Mouse (Mus musculus) left cerebral cortex, postnatal 4 days (tissue): ENCODE measurements around the gene Gm20388. TPM values are rescaled to one million over a fixed set of nuclear protein-coding genes. Genes with fewer than 3 reads are reported as not detected.

Experiments used
- DNase-seq: peaks from one replicate; pipeline ENCODE4 v3.0.0-alpha.2; 2022
- intact Hi-C: fragments of 180-260 bp; cut with DNase I; formaldehyde crosslinking; loops from one replicate; pipeline ENCODE4 v1.15.1; 2025
- total RNA-seq, 2 experiments: library from RNA; stranded (reverse); gene quantifications; 2 replicates each; pipeline ENCODE4 v1.2.3; 2021

The Gm20388 gene
- total RNA-seq, 2 experiments from 2014 or later, result 6.5 to 12.8 TPM

DNA sequence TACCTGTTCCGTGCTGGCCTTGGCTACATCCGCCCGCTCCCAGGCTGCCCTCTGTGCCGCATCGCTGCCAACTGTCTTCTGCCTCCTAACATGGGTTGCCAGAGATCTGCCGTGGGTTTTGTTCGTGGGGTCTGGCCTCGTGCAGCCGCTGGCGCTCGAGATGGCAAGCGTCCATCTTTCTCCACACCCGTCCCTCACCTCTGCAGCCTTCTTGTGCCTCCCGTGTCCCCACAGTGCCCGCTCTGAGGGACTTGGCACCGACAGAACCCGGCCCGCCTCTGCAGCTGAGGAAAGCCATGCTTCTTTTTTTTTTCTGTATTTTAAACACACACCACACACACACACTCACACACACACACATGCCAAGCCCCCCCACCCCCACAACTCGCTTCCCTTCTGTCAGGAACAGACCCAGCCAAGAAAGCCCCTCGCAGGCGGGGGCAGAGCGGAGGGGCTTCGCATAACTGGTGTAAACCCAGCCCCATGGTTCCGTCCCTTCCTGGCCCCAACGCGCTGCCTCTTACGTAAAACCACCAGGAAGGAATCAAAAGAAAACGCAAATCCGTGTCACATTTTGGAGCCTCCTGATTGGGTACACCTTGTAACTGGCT, 2841.6 kb downstream of the Gm20388 start:
- intact Hi-C loops, result no loop called here

DNA sequence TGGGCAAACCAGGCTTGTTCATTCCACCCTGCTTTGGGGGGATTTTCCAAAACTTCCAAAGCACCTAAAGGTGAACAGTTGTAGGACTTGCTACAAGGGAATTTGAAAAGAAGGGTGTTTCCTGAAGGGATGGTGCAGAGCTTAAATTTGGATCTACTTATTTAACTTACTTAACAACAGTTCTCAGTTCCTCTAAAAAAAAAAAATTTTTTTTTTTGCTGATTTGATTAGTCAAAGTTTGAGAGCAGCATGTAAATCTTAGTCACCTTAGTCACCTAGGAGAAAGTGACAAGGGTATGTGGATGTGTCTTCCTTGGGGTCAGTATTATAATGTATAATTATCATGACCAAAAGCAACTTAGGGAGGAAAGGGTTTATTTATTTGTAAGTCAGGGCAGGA, 2848.0 kb downstream of the Gm20388 start:
- intact Hi-C loops, result no loop called here
- DNase-seq, result no peak

More for the DNA sequence above, 2841.6 kb downstream of the Gm20388 start:
- peak; percentile 94 for DNase-seq

DNA sequence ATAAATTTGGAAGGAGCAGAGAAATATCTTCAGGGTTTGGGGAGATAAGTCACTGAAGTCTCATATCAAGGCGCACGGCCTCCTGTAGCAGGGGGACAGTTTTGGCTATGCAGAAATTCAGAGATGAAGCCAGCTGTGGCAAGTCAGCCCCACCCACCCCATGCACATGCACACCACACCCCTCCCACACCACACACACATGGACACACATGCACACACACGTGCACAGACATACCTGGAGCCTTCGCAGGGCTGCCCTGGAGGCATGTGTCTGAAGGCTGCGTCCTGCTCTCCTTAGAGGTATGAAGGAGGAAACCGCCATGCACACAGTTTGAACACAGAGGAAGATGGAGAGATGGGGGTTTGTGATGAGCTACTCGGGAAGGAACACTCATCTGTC, 2849.5 kb downstream of the Gm20388 start:
- no peak for DNase-seq
- intact Hi-C loops, result no loop called here

DNA sequence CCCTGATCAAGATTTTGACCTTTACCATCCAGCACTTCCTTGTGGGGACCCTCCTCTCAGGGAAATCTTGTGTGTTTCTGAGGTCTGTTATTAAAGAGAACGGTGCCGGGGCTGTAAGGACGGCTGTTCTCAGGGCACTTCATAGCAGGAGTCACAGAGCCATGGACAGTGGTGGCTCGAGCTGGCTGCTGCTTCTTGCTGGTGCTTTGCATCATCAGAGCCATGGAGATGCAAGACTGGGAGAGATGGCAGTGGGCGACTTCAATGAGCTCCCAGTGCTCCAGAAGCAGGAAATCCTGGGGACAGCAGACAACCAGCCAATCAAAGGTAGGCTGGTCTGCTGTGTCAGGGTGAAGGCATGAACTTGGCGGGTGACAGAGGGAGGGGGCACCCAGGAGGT, 2850.5 kb downstream of the Gm20388 start:
- intact Hi-C loops, result no loop called here
- no peak for DNase-seq

DNA sequence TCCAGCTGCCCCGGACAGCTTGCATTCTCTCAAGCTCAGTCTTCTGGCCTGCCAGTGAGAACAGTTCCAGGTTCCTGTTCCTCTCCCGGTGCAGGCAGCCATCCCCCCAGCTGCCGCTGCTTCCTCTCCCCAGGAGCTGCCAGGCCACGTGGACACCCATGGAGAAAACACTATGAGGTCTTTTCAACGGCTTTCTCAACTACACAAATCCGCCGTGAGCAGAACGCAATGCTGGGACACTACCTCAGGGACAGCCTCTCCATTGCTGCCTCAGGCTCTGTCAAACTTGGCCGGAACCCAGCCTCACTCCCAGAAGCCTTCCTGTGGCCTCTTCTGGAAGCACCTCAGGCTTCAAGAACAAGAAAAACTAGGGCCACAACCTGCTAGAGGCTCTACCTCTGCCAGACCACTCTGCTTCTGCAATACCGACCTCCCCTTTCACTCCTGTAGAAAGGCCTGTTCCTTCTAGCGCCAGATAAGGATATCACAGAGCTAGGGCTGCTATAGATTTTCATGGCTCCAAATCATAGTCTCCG, 2852.2 kb downstream of the Gm20388 start:
- DNase-seq, result no peak
- intact Hi-C loops, result no loop called here

DNA sequence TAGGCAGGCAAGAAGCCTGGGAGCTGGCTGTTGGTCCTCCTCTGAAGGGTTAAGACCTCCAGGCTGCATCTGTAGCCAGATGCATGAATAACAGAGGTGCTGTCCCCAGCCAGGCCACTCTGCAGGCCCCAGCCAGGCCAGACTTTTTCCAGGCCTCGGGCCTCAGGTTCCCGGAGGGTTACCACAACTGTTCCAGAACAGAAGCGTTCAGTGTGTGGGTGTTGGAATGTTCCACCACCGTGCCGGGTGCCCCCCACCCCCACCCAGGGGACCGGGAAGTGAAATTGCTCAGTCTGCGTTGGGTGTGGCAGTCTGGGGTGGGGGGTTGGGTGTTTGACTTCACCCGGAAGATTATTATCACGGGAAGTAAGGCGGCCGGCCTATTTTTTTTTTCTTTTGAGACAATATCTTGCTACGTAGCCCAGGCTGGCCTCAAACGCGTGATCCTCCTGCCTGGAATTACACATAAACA, 2852.7 kb downstream of the Gm20388 start:
- intact Hi-C loops, result no loop called here

DNA sequence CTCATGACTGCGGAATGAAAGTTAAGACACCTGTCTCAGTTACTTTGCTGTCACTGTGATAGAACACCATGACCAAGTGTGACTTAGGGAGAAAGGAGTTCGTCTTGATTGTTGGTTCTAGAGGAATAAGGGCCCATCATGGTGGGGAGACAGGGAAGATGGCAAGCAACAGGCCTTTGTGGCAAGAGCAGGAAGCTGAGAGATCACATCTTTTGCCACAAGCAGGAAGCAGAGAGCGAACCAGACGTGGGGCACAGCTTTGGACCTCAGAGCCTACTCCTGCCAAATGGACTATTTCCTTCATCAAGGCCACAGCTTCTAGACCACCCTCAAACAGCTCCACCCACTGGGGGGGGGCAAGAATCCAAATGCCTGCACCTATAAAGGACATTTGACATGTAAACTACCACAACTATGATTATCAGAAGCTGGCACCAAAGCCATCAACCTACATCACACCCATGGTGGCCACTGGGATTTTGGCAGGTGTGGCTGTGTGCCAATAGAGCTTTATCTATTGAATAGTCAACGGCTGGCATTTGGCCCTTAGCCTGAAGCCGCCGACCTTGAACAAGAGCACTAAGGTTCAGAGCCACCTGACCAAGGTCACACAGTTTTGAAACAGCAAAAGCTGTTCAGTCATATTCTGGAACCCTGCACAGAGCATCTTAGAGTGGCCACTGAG, 2854.3 kb downstream of the Gm20388 start:
- intact Hi-C loops, result no loop called here
- no peak for DNase-seq

More for the DNA sequence above, 2852.7 kb downstream of the Gm20388 start:
- no peak for DNase-seq

DNA sequence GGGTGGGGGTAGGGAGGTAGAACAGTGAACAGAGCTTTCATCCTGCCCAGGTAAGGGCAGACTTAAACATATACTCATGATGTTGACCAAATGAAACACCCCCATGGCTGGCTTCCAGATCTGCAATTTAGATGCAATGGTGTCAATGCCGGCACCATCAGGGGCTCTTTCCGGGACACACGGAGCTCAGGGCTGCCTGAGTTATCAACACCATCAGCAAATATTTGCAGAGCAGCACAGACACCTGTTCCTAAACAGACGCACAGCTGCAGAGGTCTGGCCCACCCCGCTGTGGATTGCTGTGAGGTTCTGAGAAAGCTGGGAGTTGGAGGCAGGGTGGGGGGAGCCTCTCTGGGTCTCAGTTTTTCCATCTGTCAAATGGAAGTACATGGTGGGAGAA, 2855.5 kb downstream of the Gm20388 start:
- DNase-seq, result no peak
- intact Hi-C loops, result no loop called here

DNA sequence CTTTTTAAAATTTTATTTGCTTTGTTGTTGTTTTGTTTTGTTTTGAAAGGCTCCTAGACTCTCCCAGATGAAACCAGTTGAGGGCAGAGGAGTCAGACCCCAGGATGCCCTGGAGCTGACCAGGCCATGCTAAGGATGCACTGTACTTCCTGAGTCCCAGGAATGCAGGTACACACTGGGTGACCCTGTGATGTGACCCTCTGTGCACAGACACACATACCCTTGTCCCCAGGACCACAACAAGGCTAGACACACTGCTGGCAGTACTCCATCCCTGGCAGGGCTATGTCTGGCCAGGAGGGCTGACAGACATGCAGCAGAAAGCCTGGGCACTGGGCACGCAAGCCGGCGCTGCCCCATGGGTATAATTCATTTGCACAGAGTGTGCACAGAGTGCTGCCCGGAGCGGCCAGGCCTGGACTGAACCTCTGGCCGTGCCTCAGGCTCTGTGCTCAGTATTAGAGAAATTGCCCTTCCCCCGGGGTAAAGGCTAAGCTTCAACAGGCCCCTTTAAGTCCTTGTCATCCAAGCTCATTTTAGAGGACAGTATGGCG, 2856.1 kb downstream of the Gm20388 start:
- peak; percentile 59 for DNase-seq
- intact Hi-C loops, result no loop called here

DNA sequence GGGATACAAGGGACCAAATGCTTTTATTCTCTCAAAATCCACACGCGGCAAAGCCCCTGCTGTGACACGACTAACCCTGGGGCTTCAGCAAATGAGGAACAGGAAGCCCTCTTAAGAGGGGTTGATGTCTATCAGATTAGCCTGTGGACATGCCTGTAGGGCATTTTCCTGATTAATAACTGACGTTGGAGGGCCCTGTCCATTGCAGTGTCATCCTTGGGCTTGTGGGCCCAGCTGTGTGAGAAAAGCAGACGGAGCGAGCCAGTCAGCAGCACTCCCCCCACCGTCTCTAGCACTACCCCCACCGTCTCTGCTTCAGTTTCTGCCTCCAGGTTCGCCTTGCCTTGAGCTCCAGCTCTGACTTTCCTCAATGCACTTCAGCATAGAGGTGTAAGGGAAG, 2856.6 kb downstream of the Gm20388 start:
- DNase-seq, result no peak
- intact Hi-C loops, result no loop called here

DNA sequence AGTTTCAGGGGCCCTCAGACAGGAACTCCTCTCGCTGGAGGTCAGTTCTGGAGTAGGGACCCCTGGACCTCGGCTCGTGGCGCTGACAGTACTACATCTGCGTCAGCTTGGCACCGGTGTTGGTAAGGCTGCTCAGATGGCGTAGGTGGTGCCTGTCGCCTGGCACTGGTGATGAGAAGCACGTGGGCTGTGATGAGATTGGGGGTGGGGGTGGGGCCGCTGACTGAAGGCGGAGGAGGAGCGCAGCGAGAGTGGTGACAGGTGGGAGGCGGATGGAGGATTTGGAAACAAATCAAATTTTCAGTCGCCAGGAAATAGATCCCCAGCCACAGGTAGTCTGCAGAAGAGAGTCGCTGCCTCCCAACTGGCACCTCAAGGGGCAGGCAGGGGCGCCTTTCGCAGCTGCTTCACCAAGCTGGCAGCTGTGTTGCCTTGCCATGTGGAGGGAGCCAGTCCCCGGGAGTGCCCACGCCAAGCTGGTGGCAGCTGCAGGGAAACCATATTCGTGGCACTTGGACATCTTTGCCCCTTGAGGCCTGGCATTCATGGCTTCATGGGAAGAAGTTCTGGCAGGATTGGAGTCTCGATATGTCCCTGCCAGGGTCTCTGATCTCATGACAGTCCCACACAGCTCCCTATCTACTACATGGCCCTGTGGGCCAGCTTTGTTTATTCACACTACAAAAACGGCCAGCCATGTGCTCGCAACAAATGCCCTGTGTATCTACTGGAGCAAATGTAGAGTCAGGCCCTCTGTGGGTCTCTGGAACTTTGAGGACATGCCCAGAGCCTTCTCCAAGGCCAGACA, 2858.8 kb downstream of the Gm20388 start:
- intact Hi-C loops, result no loop called here
- peak; percentile 89 for DNase-seq

DNA sequence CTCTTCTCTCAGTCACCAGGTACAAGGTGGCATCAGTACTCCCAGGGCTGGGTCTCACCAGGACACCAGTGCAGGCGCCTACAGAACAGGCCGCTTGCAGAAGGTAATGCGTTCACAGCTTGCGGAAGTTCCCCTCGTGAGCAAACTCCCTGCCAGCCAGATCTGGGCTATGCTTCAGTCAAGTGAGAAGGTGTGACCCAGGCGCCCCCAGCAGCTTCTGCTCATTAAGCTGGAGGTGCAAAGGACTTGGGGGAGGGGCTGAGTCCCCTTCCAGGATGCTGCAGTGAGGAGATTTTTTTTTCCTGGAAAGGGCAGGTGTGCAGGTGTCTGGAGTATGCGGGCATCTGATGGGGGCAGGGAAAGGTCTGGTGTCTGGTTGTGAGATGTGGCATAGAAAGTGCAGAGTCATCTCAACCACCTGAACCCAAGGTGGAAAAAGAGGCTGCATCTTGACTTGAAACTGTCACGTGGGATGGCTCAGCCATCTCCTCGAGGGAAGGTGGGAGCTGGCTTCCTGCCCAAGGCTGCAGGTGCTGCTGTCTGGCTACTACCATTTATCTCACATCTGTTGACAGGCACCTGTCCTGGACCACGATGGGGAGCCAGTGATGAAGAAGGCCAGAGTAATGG, 2861.9 kb downstream of the Gm20388 start:
- intact Hi-C loops, result no loop called here
- no peak for DNase-seq

DNA sequence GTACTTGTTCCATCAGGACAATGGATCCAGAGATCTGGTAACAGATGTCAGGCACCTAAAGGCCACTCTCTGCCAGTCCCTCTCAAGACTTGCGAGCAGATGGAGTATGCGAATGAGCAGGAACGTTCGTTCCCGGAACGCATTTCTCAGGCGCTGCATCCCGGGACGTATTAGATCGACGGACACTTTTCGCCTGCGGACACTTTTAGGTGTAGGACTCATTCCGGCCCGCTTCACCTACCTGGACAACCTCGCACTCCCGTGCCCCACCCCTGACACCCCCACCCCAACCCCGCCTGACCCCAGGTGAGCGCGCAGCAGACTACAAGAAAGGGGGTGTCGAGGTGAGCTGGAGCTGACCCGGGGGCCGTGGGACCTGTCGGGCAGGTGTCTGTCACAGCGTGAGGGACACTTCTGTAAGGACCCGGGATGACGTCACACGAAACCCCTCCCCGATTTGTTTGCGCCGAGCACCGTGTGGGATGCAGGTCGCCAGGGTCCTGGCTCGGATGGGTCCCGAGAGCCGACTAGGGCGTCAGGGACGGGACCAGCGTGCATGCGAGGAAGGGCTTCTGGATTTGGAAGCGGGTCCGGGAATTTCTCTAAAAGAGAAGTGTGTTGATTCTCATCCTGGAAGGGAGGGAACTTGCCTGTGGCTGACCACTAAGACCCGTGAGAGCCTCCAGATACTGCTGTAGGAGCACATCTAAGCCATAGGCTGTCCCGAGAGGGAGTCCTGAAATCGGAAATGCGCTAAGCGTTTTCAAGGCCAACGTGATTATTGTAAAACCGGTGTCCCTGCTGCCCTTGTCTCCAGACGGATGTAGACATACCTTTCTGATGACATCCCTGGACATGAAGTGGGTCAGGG, 2864.9 kb downstream of the Gm20388 start, which contains the start of gene Acsf3:
Acsf3 (plus strand) TSS at position 202 of the 871 bp plus-strand sequence.
- intact Hi-C loops, result no loop called here

DNA sequence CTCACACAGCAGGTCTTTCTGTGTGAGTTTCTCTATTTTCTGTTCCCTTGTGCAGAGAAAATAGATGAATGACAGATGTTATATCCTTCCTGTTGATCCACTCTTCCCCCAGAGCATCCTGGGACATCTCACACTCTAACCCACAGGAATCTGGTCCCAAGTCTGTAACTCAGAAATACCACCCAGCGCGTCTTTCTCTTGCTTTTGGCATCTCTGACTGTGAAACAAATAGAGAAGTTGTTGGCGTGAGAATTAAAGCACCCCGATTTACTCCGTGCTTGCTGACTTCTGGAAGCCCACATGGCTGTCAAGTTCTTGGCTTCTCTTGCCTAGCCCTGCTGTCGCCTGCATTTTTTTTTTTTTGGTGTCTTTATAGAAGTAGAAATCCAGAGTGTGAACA, 2867.1 kb downstream of the Gm20388 start:
- intact Hi-C loops, result no loop called here
- DNase-seq, result no peak

More for the DNA sequence above, 2864.9 kb downstream of the Gm20388 start, which contains the start of gene Acsf3:
- peak; percentile 54 for DNase-seq

DNA sequence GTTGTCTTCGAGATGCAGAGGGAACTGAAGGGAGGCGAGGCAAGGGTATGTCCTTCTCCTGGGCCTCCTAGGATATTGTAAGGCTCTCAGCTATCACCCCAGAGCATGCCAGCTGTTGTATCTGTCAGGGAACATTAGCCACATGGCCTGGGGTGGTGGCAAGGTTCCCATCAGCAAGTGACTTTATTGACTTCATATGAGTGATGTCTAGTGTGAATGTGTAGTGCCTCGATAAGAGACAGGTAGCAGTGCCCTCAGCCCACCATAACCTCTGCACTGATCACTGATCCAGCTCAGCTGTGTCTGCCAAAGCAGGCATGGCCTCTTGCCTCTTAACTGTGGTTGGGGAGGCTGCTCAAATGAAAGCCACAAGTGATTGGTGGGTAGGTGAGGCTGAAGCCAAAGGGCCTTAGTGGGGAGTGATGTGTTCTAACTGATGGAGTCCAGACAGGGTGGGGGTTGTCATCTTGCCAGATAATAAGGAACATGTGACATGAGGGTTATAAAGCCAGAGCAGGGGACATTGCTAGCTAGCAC, 2868.1 kb downstream of the Gm20388 start:
- intact Hi-C loops, result no loop called here
- no peak for DNase-seq

DNA sequence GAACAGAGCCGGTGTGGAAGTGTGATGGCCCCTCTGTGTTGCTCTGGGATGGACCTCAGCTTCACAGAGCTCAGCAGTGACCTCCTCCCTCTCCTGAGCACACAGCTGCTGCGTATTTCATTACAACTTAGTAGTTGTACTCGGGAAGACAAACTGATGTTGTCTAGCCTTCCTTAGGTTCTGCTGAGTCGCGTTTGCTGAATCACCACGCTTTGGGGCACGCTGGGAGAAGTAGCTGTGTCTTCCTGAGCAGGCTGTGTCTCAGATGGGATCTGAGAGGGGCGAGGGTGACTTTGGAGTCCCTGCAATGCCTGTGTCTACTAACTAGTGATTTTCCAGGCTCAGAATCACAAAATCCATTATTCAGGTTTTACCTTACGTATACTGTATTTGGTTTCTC, 2868.6 kb downstream of the Gm20388 start:
- intact Hi-C loops, result no loop called here
- no peak for DNase-seq

DNA sequence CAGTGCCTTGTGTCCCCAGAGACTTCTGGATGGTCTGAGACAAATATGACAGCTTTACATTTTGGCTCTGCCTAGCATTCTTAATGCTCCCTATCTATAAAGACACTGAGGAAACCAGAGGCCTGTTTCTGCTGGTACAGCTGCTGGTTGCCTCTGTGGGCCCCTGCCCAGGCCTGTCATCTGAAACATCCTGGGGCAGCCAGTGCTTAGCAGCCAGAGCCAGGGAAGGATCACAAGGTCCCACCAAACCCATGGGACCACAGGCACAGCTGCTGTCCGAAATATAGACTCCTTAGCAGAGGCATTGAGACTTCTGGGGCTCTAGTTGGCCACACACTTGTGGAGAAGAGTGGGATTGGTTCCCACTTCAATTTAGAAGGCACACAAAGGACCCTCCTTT, 2874.1 kb downstream of the Gm20388 start:
- no peak for DNase-seq
- intact Hi-C loops, result no loop called here

DNA sequence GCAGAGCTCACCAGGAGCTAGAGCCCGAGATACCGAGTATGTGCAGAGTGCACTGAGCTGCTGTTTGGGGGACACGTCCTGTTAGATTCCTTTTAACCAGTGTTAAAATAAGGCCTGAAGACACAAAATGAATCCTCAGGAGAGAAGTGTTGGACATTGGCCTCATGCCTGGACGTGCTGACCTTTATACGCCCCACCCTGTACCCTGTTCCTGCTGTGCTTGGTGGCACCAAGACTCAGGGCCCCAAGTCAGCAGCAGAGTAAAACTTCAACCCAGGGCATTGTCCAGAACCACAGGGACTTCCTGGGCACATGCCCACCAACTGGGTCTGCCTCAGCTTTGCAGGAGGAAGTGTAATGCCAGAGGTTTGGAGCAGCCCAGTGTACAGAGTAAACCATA, 2879.2 kb downstream of the Gm20388 start:
- no peak for DNase-seq
- intact Hi-C loops, result no loop called here
